Mouse (Mus musculus) embryo, embryonic 10 days (tissue): ENCODE data around the gene Cbfa2t3.

Source experiments
- DNase-seq: peaks from one replicate; pipeline ENCODE4 v3.0.0-alpha.2; 2015; ENCODE audit warnings: low spot score

Gene Cbfa2t3

DNA sequence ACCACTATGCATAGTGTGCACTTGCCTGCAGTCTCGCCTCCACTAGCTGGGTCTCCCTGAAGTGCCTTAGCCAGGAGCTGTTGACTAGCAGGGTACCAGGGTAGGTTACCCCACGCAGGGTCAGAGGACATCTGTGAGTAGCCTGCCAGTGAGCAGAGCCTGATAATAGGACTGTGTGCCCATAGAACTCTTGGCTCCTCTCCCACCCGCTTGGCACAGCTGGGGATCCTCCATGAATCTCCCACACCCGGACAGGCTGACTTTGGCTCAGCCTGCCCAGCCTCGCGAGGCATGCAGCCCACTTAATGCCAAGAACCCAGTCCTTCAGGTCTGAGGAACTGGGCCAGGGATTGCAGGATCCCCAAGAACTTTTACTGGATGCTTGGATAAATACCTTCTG is 7.9 kb downstream of the Cbfa2t3 start:
- no peak for DNase-seq

GRCm38 (mm10) chr8:122689315-122689714 is 9.6 kb downstream of the Cbfa2t3 start:
- DNase-seq = no peak

DNA sequence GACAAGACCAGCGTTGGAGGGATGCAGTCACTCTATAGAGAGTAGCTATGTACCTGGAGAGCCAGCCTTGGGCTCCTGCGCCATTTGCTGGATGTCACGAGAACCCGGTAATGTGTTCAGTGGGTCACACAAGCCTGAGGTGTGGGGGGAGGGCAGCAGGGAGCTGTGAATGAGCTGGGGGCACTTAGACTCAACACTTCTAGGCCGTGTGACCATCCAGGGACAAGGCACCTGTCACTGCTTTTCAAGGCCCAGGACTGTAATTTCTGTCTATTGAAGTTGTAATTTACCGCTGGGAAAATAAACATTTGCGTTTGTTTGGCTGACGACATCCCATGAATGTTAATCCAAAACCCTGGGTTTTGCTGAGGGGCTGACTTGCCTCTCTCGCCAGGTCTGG is 12.0 kb downstream of the Cbfa2t3 start:
- DNase-seq = no peak

DNA sequence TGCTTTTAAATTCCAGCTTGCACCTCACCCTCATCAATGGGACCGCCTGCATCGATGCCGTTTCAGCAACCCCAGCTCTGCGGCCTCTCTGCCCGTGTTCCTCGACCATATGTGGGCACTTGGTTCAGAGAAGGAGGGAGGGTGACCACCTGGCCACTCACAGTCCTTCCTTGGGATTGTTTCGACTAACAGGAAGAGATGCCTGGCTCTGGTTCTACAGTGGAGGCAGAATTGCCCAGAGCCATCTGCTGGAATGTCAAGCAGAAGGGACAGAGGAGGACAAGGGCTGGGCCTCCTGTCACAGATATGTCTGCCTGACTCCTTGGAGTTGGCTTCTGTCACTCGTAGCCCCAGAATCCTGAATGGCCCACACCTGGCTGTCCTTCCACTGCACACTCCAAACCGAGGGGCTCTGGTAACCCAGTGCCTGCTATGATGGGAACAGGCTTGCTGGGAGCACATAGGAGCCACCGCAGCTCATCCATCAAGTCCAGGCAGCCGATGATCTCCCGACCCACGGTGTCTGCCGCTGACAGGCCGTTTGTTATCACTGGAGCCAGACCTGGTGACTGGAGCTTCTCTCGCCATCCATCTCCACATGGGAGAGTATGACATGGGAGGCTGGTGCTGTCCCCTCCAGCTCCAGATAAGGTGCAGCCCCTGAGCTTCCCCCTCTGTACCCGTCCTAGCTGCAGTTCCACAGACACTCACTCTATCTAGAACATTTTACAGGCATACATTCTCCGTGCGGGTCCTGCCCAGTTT is 13.6 kb downstream of the Cbfa2t3 start:
- peak; percentile 55 for DNase-seq

GRCm38 (mm10) chr8:122682820-122683219 is 16.1 kb downstream of the Cbfa2t3 start:
- no peak for DNase-seq

GRCm38 (mm10) chr8:122680171-122680570 is 18.7 kb downstream of the Cbfa2t3 start:
- no peak for DNase-seq

GRCm38 (mm10) chr8:122679325-122679920 is 19.5 kb downstream of the Cbfa2t3 start:
- DNase-seq = peak; percentile 27

GRCm38 (mm10) chr8:122678896-122679210 is 20.1 kb downstream of the Cbfa2t3 start:
- DNase-seq = no peak

DNA sequence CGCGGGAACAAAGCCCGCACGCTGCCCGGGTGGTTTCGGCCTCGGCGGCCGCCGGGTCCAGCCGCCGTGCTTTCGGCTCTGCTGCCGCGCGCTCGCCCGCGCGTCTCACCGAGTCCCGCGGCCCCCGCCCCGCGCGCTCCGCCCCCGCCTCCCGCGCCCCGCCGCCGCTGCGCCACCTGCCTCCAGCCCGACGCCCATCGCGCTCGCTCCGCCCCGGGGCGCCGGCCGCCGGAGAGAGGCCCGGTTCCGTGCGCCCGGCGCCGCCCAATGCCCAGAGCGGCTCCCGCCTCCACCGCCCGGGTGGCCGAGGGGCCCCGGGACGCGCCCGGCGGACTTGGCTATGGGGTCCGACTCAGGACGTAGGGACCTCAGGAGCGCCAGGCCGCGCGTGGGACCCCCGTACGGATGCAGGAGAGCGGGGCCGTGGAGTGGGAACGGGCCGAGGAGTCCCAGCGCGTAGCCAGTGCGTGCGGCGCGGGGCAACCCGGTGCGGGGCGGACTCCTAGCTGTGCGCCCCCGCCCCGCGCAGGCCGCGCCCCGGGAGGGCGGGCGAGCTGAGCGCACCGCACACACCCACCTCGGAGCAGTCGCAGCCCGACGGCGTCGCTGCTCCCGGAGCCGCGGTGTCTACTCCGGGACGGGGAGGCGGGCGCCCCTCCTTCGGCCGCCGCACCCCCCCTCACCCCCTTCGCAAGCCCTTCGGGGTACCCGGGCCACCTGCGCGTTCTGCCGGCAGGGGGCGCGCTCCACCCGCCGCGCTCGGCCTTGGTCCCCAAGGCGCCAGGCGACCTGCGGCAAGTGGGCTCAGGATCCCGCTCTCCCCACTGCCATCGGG is 20.6 kb downstream of the Cbfa2t3 start:
- peak; percentile 79 for DNase-seq

DNA sequence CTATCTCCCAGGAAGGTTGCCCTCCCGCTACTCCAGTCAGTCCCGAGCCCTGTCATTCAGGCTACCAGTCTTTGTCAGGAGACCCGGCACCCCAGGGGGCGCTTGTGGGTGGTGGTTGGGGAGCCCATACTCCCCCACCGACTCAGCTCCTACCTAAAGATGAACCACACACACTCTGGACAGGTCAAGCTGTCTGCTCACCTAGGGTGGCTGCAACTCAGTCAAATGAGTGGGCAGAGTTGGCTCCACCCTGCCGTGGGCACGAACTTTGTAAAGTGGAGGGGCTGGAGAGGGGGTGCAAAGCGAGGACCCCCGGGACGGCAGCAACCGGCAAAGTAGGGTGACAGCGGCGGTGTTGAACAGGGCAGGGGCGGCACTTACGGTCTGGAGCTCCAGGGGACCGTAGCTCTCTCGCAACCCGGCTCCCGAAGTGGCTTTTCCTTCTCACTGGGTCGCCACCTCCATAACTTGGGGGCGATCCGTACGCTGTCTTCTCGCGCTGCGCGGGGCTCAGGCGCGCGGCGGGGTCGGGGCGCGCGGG is 21.4 kb downstream of the Cbfa2t3 start:
- DNase-seq = no peak

DNA sequence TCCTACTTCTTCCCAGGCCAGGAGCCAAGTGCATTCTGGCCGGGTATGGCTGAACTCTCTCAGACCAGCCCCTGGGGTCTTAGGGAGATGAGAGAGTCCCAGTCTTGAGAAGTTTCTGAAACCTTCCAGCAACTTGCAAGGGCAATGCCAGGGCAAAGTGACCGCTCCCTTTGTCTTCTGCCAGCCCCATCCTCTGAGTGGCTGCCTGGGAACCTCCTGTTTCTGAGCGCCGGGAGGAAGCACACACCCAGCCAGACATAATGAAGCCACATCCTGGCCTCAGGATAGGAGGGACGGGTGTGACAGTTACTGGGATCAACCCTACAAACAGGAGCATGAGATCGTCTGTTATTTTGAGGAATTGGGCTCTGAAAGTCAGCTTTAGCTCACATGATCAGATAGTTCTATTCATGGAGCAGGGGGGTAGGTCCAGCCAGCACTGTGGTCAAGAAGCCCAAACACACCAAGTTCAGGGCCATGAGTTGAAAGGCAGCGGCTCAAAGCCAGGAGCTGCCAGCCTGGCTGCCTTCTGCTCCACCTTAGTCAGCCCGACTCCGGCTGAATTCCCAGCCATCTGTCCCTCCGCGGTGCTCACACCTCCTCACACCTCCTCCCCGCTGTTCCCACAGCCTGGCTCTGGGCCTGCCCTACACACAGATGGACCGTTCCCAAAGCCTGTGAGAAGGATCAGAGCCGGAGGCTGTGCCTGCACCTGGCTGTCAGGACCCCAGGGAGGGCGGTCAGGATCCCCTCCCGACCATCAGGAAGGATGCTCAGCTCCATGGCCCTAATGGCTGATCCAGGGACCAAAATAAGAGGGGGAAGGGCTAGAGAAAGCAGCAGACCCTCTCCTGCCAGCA is 22.1 kb downstream of the Cbfa2t3 start:
- peak; percentile 46 for DNase-seq

DNA sequence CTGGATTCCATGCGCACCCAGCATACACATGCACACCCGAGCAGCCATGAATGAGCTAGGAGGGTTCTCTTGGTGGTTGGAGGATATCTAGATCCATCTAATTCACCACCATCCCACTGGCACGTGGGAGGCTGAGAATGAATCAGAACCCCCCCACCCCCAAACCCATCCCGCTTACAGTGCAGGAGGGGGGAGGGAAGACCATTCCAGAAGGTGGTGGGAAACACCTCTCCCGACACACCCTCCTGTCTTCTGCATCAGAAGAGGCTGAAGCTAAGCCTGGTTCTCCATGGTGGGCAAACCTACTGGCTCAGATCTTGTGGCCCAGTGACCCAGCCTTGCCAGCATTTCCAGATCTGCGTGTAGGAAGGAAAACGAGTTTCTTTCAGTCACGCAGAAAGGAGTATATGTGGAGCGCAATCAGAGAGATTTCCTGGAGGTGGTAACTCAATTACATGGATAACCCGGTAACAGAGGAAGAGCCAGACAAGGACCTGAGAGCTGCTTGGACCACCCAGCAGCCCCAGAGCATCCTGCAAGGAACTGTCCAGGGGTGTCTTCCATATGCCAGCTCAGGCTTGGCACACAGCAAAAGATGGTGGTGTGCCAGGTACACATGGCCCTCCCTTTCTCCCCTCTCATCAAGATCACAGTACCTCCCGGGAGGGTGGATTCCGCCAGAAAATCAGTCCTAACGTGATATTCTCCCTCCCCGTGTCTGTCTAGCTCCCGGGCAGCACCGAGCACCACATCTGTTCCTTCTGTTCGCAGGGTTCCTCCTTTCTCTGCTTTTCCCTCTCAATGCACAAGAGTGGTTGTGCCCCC is 23.1 kb downstream of the Cbfa2t3 start:
- DNase-seq = no peak

- no peak for DNase-seq
Measured at GRCm38 (mm10) chr8:122674999-122675398, 23.9 kb downstream of the Cbfa2t3 start.

GRCm38 (mm10) chr8:122673989-122674388 is 24.9 kb downstream of the Cbfa2t3 start:
- no peak for DNase-seq

GRCm38 (mm10) chr8:122671894-122672293 is 27.0 kb downstream of the Cbfa2t3 start:
- DNase-seq = no peak

DNA sequence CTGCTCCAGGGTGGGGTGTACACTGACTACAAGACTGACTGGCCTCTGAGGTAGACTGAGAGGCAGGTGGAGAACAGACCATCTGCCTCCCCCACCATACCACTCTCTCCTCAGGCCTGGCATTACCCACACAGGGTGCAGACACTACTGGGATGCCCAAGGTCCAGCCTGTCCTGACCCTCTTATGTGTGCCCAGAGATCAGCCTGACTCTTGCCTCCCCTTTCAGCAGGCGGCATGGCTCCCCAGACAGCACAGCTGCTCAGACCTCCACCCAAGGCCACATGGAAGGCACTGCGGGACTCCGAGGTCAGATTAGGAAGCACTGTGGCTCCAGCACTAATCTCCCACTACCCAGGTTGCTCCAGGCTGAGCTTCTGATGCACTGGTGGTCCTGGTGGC is 28.2 kb downstream of the Cbfa2t3 start:
- no peak for DNase-seq

- peak; percentile 27 for DNase-seq
Measured at GRCm38 (mm10) chr8:122670001-122670400, 28.9 kb downstream of the Cbfa2t3 start.

GRCm38 (mm10) chr8:122669370-122669769 is 29.5 kb downstream of the Cbfa2t3 start:
- DNase-seq = peak; percentile 64

GRCm38 (mm10) chr8:122667854-122668253 is 31.1 kb downstream of the Cbfa2t3 start:
- no peak for DNase-seq

- no peak for DNase-seq
Measured at GRCm38 (mm10) chr8:122666827-122667226, 32.1 kb downstream of the Cbfa2t3 start.

DNA sequence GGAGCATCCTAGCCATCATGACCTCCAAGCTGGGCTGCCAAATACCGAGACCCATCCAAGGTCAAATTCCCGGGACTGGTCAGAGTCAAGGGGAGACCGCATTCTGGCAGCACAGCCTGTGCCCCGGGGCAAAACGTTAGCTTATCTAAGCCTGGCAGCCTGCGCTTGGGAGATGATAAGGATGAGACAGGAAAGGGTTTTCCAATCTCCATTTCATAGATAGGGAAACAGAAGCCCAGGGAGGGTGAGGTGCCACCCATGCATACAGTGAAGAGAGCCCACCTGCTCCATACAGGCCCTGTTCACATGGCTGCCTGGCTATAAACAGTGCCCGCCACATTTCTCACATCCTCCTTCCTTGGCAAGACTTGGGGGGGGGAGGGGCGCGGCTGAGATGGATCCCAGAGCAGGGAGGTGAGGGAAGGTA is 32.6 kb downstream of the Cbfa2t3 start:
- DNase-seq = no peak
